Mouse (Mus musculus): Measurements from ENCODE around the gene LTO1. TPM values are rescaled to one million over a fixed set of nuclear protein-coding genes. Genes with fewer than 3 reads are reported as not detected.

LTO1 gene
- polyA plus RNA-seq, 2 experiments = 22.0 to 46.5 TPM

DNA sequence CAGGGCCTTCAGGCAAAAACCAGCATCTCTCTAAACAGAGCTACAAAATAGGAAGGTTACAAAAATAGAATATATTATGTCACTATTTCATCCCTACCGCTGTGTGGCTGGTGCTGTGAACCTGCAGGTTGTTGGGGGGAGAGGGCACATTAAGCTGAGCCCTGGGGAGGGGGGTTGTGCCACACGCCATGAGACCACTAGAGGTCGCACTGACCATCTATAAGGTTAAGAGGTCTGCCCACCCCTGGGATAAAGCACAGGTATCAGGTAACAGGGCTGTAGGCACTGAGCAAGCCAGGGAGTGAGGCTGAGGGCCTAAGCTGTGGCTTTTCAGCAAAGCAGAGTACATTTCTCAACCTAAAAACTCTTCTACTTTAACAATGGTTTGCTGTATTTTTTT, 16.9 kb downstream of the LTO1 start:
- H3K4me3 ChIP-seq (replicated peaks; ENCODE audit: low read length) = no peak overlapping the region
- H3K36me3 ChIP-seq (ENCODE audit: control insufficient read depth, insufficient read depth, low read length) = peaks cover 72% of the 10 kb centered on the region
- TF ChIP-seq POLR2A (IDR thresholded peaks at IDR 0.05; ENCODE audit: borderline replicate concordance, extremely low read depth, insufficient read depth, insufficient read length) = no peak
- peaks cover 6% of the 10 kb centered on the region; the same call in 1 of the 2 replicates for H3K4me1 ChIP-seq (ENCODE audit: control insufficient read depth, insufficient read depth, low read length)
- ATAC-seq (ENCODE audit: low FRiP score, low read depth) (no peak), DNase-seq (ENCODE audit: low spot score) (peak; percentile 67)
- no peaks in the 10 kb centered on the region for H3K27me3 ChIP-seq (ENCODE audit: control insufficient read depth, insufficient read depth, low read length)
- WGBS = 18% methylated on average over 3 of the region's 3 CpGs
- no peak overlapping the region for H3K4me2 ChIP-seq (replicated peaks; ENCODE audit: low read depth, low read length, severe bottlenecking)
- no peak overlapping the region for H3K9ac ChIP-seq (ENCODE audit: low read depth, low read length, severe bottlenecking)
- no peak overlapping the region for H3K27ac ChIP-seq (replicated peaks; ENCODE audit: low read depth, low read length)
- H3K9me3 ChIP-seq (ENCODE audit: control insufficient read depth, low read length) = no peaks in the 10 kb centered on the region

DNA sequence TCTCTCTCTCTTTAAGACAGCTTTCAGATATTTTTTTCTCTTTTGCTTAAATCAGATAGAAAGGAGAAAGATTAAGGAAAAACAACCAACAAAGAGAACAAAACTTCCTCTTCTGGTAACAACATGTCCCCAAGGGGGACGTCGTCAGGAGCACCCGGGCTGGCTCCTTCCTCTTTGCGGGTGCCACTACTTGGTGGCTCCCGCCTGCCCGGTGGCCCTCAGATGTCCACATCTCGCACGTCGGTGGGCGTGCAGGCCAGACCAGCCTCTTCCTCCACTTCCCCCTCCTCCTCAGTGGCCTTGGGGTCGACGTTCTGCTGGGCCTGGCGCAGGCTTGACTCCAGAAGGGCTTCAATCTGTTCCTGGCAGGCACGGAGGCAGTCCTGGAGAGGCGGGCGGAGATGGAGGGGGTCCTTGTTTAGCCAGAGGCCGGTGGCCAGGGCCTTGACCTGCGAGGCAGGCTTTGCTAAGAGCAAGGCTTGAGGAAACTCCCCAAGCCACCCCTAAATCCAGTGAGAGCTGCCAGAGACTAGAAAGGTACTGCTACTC, 17.6 kb downstream of the LTO1 start:
- ATAC-seq (ENCODE audit: low FRiP score, low read depth) = no peak
- H3K4me3 ChIP-seq (replicated peaks; ENCODE audit: low read length) = no peak overlapping the region
- H3K9ac ChIP-seq (ENCODE audit: low read depth, low read length, severe bottlenecking) = peak overlapping the region; percentile 36; the same call in 1 of the 2 replicates
- no peaks in the 10 kb centered on the region for H3K9me3 ChIP-seq (ENCODE audit: control insufficient read depth, low read length)
- no peak for TF ChIP-seq POLR2A (IDR thresholded peaks at IDR 0.05; ENCODE audit: borderline replicate concordance, extremely low read depth, insufficient read depth, insufficient read length)
- DNase-seq (ENCODE audit: low spot score) = no peak
- no peak overlapping the region for H3K27ac ChIP-seq (replicated peaks; ENCODE audit: low read depth, low read length)
- H3K27me3 ChIP-seq (ENCODE audit: control insufficient read depth, insufficient read depth, low read length) = no peaks in the 10 kb centered on the region
- WGBS = 81% methylated on average over 18 of the region's 18 CpGs
- H3K36me3 ChIP-seq (ENCODE audit: control insufficient read depth, insufficient read depth, low read length) = peaks cover 78% of the 10 kb centered on the region
- peaks cover 9% of the 10 kb centered on the region; the same call in 1 of the 2 replicates for H3K4me1 ChIP-seq (ENCODE audit: control insufficient read depth, insufficient read depth, low read length)
- H3K4me2 ChIP-seq (replicated peaks; ENCODE audit: low read depth, low read length, severe bottlenecking) = no peak overlapping the region

DNA sequence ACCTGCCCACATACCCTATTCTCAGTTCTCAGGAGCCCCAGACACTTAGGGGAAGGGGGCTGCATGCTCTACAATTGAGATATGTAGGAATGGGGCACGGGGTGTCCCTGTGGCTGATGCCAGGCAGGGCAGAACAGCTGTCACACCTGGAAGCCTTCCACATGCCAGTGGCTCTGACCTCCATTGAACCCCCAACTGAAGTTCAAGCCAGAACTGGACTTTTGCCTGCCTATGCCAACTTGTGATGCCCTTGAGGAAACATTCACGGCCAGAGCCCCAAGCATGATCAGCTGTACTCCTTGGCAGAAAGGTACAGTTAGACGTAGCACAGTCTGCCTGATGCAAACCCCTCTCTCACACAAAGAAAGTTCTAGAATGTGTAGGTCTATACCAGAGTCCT, 18.4 kb downstream of the LTO1 start:
- Histone ChIP-seq H3K9me3 (ENCODE audit: control insufficient read depth, low read length) (no peaks in the 10 kb centered on the region), H3K27ac (replicated peaks; ENCODE audit: low read depth, low read length) (no peak overlapping the region), H3K27me3 (ENCODE audit: control insufficient read depth, insufficient read depth, low read length) (no peaks in the 10 kb centered on the region), H3K9ac (ENCODE audit: low read depth, low read length, severe bottlenecking) (no peak overlapping the region), H3K4me3 (replicated peaks; ENCODE audit: low read length) (no peak overlapping the region), H3K4me2 (replicated peaks; ENCODE audit: low read depth, low read length, severe bottlenecking) (no peak overlapping the region), H3K4me1 (ENCODE audit: control insufficient read depth, insufficient read depth, low read length) (peaks cover 9% of the 10 kb centered on the region; the same call in 1 of the 2 replicates), H3K36me3 (ENCODE audit: control insufficient read depth, insufficient read depth, low read length) (peaks cover 78% of the 10 kb centered on the region)
- WGBS = 85% methylated on average over 3 of the region's 3 CpGs
- DNase-seq (ENCODE audit: low spot score) (no peak), ATAC-seq (ENCODE audit: low FRiP score, low read depth) (no peak)
- TF ChIP-seq POLR2A (IDR thresholded peaks at IDR 0.05; ENCODE audit: borderline replicate concordance, extremely low read depth, insufficient read depth, insufficient read length) = no peak

DNA sequence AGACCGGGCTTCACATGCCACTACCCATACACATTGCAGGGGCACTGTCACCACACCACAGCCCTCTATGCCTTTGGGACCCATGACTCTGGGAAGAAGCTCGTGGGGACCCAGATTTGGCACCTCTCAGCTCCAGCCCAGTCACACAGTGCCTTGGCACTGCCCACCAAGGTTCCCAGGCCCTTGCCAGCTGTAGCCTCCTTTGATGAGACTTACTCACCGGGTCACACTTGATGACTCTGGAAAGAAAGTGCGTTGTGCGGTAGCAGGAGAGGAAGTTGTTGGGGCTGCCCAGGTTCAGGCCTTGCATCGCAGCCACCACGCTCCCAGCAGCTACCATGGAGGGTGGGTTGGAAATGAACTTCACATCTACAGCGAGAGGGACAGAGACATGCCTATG, 18.9 kb downstream of the LTO1 start:
- Histone ChIP-seq H3K4me2 (replicated peaks; ENCODE audit: low read depth, low read length, severe bottlenecking) (no peak overlapping the region), H3K27ac (replicated peaks; ENCODE audit: low read depth, low read length) (no peak overlapping the region), H3K4me3 (replicated peaks; ENCODE audit: low read length) (no peak overlapping the region), H3K9ac (ENCODE audit: low read depth, low read length, severe bottlenecking) (no peak overlapping the region), H3K9me3 (ENCODE audit: control insufficient read depth, low read length) (no peaks in the 10 kb centered on the region), H3K4me1 (ENCODE audit: control insufficient read depth, insufficient read depth, low read length) (peaks cover 9% of the 10 kb centered on the region; the same call in 1 of the 2 replicates), H3K36me3 (ENCODE audit: control insufficient read depth, insufficient read depth, low read length) (peaks cover 78% of the 10 kb centered on the region), H3K27me3 (ENCODE audit: control insufficient read depth, insufficient read depth, low read length) (no peaks in the 10 kb centered on the region)
- no peak for TF ChIP-seq POLR2A (IDR thresholded peaks at IDR 0.05; ENCODE audit: borderline replicate concordance, extremely low read depth, insufficient read depth, insufficient read length)
- WGBS = 88% methylated on average over 8 of the region's 8 CpGs
- ATAC-seq (ENCODE audit: low FRiP score, low read depth) (no peak), DNase-seq (ENCODE audit: low spot score) (no peak)

DNA sequence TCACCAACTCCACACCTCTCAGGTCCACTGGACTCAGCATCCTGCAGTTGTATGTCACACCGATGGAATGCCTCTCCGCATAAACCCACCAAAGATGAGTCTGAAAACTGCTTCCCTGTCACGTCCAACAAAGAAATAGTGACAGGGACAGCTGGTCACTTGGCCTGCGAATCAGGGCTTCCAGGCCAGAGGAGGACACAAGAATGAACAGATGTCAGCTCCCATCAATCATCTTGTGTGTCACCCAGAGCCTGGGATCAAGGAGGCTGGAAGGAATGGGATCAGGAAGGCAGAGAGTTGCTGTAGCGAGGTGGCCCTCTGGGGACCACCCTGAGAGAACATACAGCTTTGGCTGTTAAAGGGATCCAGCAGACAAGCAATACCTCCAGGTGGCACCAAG, 20.0 kb downstream of the LTO1 start:
- Histone ChIP-seq H3K4me1 (ENCODE audit: control insufficient read depth, insufficient read depth, low read length) (peaks cover 10% of the 10 kb centered on the region; the same call in 1 of the 2 replicates), H3K27ac (replicated peaks; ENCODE audit: low read depth, low read length) (no peak overlapping the region), H3K4me2 (replicated peaks; ENCODE audit: low read depth, low read length, severe bottlenecking) (no peak overlapping the region), H3K27me3 (ENCODE audit: control insufficient read depth, insufficient read depth, low read length) (no peaks in the 10 kb centered on the region), H3K9me3 (ENCODE audit: control insufficient read depth, low read length) (no peaks in the 10 kb centered on the region), H3K36me3 (ENCODE audit: control insufficient read depth, insufficient read depth, low read length) (peaks cover 72% of the 10 kb centered on the region), H3K9ac (ENCODE audit: low read depth, low read length, severe bottlenecking) (no peak overlapping the region), H3K4me3 (replicated peaks; ENCODE audit: low read length) (no peak overlapping the region)
- TF ChIP-seq POLR2A (IDR thresholded peaks at IDR 0.05; ENCODE audit: borderline replicate concordance, extremely low read depth, insufficient read depth, insufficient read length) = no peak
- no peak for ATAC-seq (ENCODE audit: low FRiP score, low read depth)
- no peak for DNase-seq (ENCODE audit: low spot score)
- WGBS = 74% methylated on average over 5 of the region's 5 CpGs
